Mouse (Mus musculus): ENCODE results near the gene Gigyf1. TPM values are rescaled to one million over a fixed set of nuclear protein-coding genes. Genes with fewer than 3 reads are reported as not detected.

Gigyf1 gene
- polyA plus RNA-seq, 1 experiment from 2014 or later = 12.1 TPM

- WGBS = 1% methylated on average over 64 of the region's 64 CpGs
- Histone ChIP-seq H3K9ac (peak within 1 kb of the TSS; percentile 67), H3K27me3 (no peaks in the 10 kb centered on the region), H3K9me3 (no peaks in the 10 kb centered on the region), H3K4me2 (peak within 1 kb of the TSS; percentile 83), H3K4me3 (peak within 1 kb of the TSS; percentile 71), H3K4me1 (peaks cover 13% of the 10 kb centered on the region; the same call in 1 of the 2 replicates), H3K27ac (peak within 1 kb of the TSS; percentile 98), H3K36me3 (no peaks in the 10 kb centered on the region)
- ATAC-seq (ENCODE audit: borderline replicate concordance, extremely low read depth, low FRiP score, low TSS enrichment) = peak; percentile 99
Measured at GRCm38 (mm10) chr5:137501709-137502666, 16.4 kb upstream of the Gigyf1 start, which contains the start of gene Pop7. Gene Pop7 (minus strand): TSS chr5:137502518.

- WGBS = 0% methylated on average over 26 of the region's 30 CpGs
- ATAC-seq (ENCODE audit: borderline replicate concordance, extremely low read depth, low FRiP score, low TSS enrichment) = peak; percentile 88
Measured at GRCm38 (mm10) chr5:137502667-137503110, 15.7 kb upstream of the Gigyf1 start.

GRCm38 (mm10) chr5:137504041-137504440, 14.3 kb upstream of the Gigyf1 start:
- no peaks in the 10 kb centered on the region for H3K9me3 ChIP-seq
- no peak overlapping the region for H3K9ac ChIP-seq
- no peak for ATAC-seq (ENCODE audit: borderline replicate concordance, extremely low read depth, low FRiP score, low TSS enrichment)
- no peaks in the 10 kb centered on the region for H3K36me3 ChIP-seq
- no peak overlapping the region for H3K4me2 ChIP-seq
- WGBS = 68% methylated on average over 6 of the region's 6 CpGs
- H3K4me3 ChIP-seq = no peak overlapping the region
- no peaks in the 10 kb centered on the region for H3K27me3 ChIP-seq
- H3K4me1 ChIP-seq = peaks cover 13% of the 10 kb centered on the region; the same call in 1 of the 2 replicates
- H3K27ac ChIP-seq = no peak overlapping the region

More at GRCm38 (mm10) chr5:137502667-137503110, 15.7 kb upstream of the Gigyf1 start:
- H3K4me3 ChIP-seq = peak overlapping the region; percentile 71
- H3K9ac ChIP-seq = peak overlapping the region; percentile 48
- H3K4me1 ChIP-seq = peaks cover 13% of the 10 kb centered on the region; the same call in 1 of the 2 replicates
- H3K36me3 ChIP-seq = no peaks in the 10 kb centered on the region
- peak overlapping the region; percentile 57 for H3K4me2 ChIP-seq
- no peaks in the 10 kb centered on the region for H3K27me3 ChIP-seq
- H3K27ac ChIP-seq = peak overlapping the region; percentile 98
- no peaks in the 10 kb centered on the region for H3K9me3 ChIP-seq

- peak; percentile 82 for ATAC-seq (ENCODE audit: borderline replicate concordance, extremely low read depth, low FRiP score, low TSS enrichment)
- peak overlapping the region; percentile 96 for H3K9ac ChIP-seq
- no peaks in the 10 kb centered on the region for H3K27me3 ChIP-seq
- H3K9me3 ChIP-seq = no peaks in the 10 kb centered on the region
- peak overlapping the region; percentile 97 for H3K4me3 ChIP-seq
- H3K4me2 ChIP-seq = peak overlapping the region; percentile 55
- peak overlapping the region; percentile 78 for H3K27ac ChIP-seq
- no peaks in the 10 kb centered on the region for H3K36me3 ChIP-seq
- WGBS = 1% methylated on average over 29 of the region's 52 CpGs
- H3K4me1 ChIP-seq = peaks cover 40% of the 10 kb centered on the region
Measured at GRCm38 (mm10) chr5:137510014-137510501, 8.3 kb upstream of the Gigyf1 start.

- 1% methylated on average over 50 of the region's 83 CpGs for WGBS
- ATAC-seq (ENCODE audit: borderline replicate concordance, extremely low read depth, low FRiP score, low TSS enrichment) = peak; percentile 55; the same call in 1 of the 2 replicates
- Histone ChIP-seq H3K4me1 (peaks cover 41% of the 10 kb centered on the region), H3K4me2 (peak overlapping the region; percentile 90), H3K9me3 (no peaks in the 10 kb centered on the region), H3K9ac (peak overlapping the region; percentile 96), H3K27me3 (no peaks in the 10 kb centered on the region), H3K27ac (peak overlapping the region; percentile 78), H3K4me3 (peak overlapping the region; percentile 97), H3K36me3 (no peaks in the 10 kb centered on the region)
Measured at GRCm38 (mm10) chr5:137510573-137511390, 7.6 kb upstream of the Gigyf1 start.

- H3K4me1 ChIP-seq = peaks cover 41% of the 10 kb centered on the region
- H3K36me3 ChIP-seq = no peaks in the 10 kb centered on the region
- no peaks in the 10 kb centered on the region for H3K9me3 ChIP-seq
- peak overlapping the region; percentile 97 for H3K4me3 ChIP-seq
- no peak for ATAC-seq (ENCODE audit: borderline replicate concordance, extremely low read depth, low FRiP score, low TSS enrichment)
- H3K27ac ChIP-seq = no peak overlapping the region
- H3K4me2 ChIP-seq = peak overlapping the region; percentile 90
- H3K9ac ChIP-seq = peak overlapping the region; percentile 96; the same call in 1 of the 2 replicates
- WGBS = 59% methylated on average over 3 of the region's 3 CpGs
- no peaks in the 10 kb centered on the region for H3K27me3 ChIP-seq
Measured at GRCm38 (mm10) chr5:137511706-137512105, 6.6 kb upstream of the Gigyf1 start.

- Histone ChIP-seq H3K9me3 (no peaks in the 10 kb centered on the region), H3K4me2 (no peak overlapping the region), H3K36me3 (no peaks in the 10 kb centered on the region), H3K27me3 (no peaks in the 10 kb centered on the region), H3K4me1 (peaks cover 41% of the 10 kb centered on the region), H3K4me3 (no peak overlapping the region), H3K9ac (no peak overlapping the region), H3K27ac (no peak overlapping the region)
- 72% methylated on average over 11 of the region's 11 CpGs for WGBS
- ATAC-seq (ENCODE audit: borderline replicate concordance, extremely low read depth, low FRiP score, low TSS enrichment) = no peak
Measured at GRCm38 (mm10) chr5:137512847-137513794, 5.2 kb upstream of the Gigyf1 start.

GRCm38 (mm10) chr5:137513951-137514721, 4.2 kb upstream of the Gigyf1 start:
- no peaks in the 10 kb centered on the region for H3K27me3 ChIP-seq
- H3K9me3 ChIP-seq = no peaks in the 10 kb centered on the region
- ATAC-seq (ENCODE audit: borderline replicate concordance, extremely low read depth, low FRiP score, low TSS enrichment) = no peak
- H3K4me1 ChIP-seq = peaks cover 41% of the 10 kb centered on the region
- H3K4me2 ChIP-seq = no peak overlapping the region
- WGBS = 82% methylated on average over 12 of the region's 12 CpGs
- no peak overlapping the region for H3K9ac ChIP-seq
- H3K4me3 ChIP-seq = no peak overlapping the region
- H3K36me3 ChIP-seq = peaks cover 6% of the 10 kb centered on the region; the same call in 1 of the 2 replicates
- H3K27ac ChIP-seq = no peak overlapping the region

GRCm38 (mm10) chr5:137514811-137515210, 3.5 kb upstream of the Gigyf1 start:
- no peak overlapping the region for H3K27ac ChIP-seq
- H3K9ac ChIP-seq = no peak overlapping the region
- WGBS = 88% methylated on average over 3 of the region's 3 CpGs
- no peak overlapping the region for H3K4me3 ChIP-seq
- no peak overlapping the region for H3K4me2 ChIP-seq
- ATAC-seq (ENCODE audit: borderline replicate concordance, extremely low read depth, low FRiP score, low TSS enrichment) = no peak
- no peaks in the 10 kb centered on the region for H3K9me3 ChIP-seq
- peaks cover 13% of the 10 kb centered on the region for H3K36me3 ChIP-seq
- peaks cover 38% of the 10 kb centered on the region for H3K4me1 ChIP-seq
- no peaks in the 10 kb centered on the region for H3K27me3 ChIP-seq

Data from lung, embryonic 15.5 days (tissue).